Mouse (Mus musculus) MEL (cell line): ENCODE data around the gene Mettl27.

Experiments
- CTCF ChIP-seq, 3 experiments: IDR thresholded peaks in 2 of 3; conservative IDR thresholded peaks in 1 of 3; 2 replicates each; pipeline ENCODE4 v1.5.1; 2011 to 2012; ENCODE audit warnings: low read length in 3 of 3, low read depth in 2 of 3, mild to moderate bottlenecking in 2 of 3, improper control_type of control experiment in 1 of 3, inconsistent platforms in 1 of 3, mixed read lengths in 1 of 3, moderate library complexity in 1 of 3; ENCODE audit not compliant: control insufficient read depth in 1 of 3, insufficient read depth in 1 of 3, poor library complexity in 1 of 3, severe bottlenecking in 1 of 3
- POLR2A ChIP-seq, 2 experiments: IDR thresholded peaks; 2 replicates each; pipeline ENCODE4 v1.6.1; 2011 to 2012; ENCODE audit warnings: low read length in 2 of 2, mild to moderate bottlenecking in 2 of 2, control low read depth in 1 of 2, improper control_type of control experiment in 1 of 2, low read depth in 1 of 2, moderate library complexity in 1 of 2; ENCODE audit not compliant: control insufficient read depth in 1 of 2, insufficient read depth in 1 of 2, poor library complexity in 1 of 2
- USF1 ChIP-seq: IDR thresholded peaks from 2 replicates; pipeline ENCODE4 v1.6.1; 2014; ENCODE audit warnings: low read depth, mild to moderate bottlenecking, inconsistent platforms, low read length, improper control_type of control experiment, moderate library complexity

GRCm38 (mm10) chr5:134941472-134942209 is 9.5 kb downstream of the Mettl27 start:
- TF ChIP-seq CTCF (IDR thresholded peaks at IDR 0.05 in 2 of 3, conservative IDR thresholded peaks at IDR 0.05 in 1 of 3; ENCODE audit: control insufficient read depth in 1 of 3, insufficient read depth in 1 of 3, low read depth in 2 of 3, low read length in 3 of 3, poor library complexity in 1 of 3, severe bottlenecking in 1 of 3) (no peak), USF1 (no peak), POLR2A (IDR thresholded peaks at IDR 0.05; ENCODE audit: control insufficient read depth in 1 of 2, insufficient read depth in 1 of 2, low read depth in 1 of 2, low read length in 2 of 2, poor library complexity in 1 of 2) (no peak)
